Mouse (Mus musculus) megakaryocyte, embryonic 14.5 days (primary cell): ENCODE data around the gene Gmppb.

Experiments
- FLI1 ChIP-seq: IDR thresholded peaks from 2 replicates; pipeline ENCODE4 v1.6.1; 2012; ENCODE audit warnings: low read length, inconsistent platforms, mixed read lengths
- GATA1 ChIP-seq: IDR thresholded peaks from 3 replicates; pipeline ENCODE4 v1.6.1; 2012; ENCODE audit warnings: mixed read lengths, low read length, inconsistent platforms, borderline replicate concordance

GRCm38 (mm10) chr9:108051931-108052220 lies 2.8 kb downstream of the Gmppb start:
- TF ChIP-seq GATA1 = no peak
- no peak for TF ChIP-seq FLI1
